Mouse (Mus musculus) gastrocnemius, postnatal 4 days (tissue): ENCODE data around the gene Nap1l5. TPM values are rescaled to one million over a fixed set of nuclear protein-coding genes. Genes with fewer than 3 reads are reported as not detected.

Experiments
- total RNA-seq, 2 experiments: library from RNA; stranded (reverse); gene quantifications; 2 replicates each; pipeline ENCODE4 v1.2.3; 2021

Gene Nap1l5
- total RNA-seq, 2 experiments from 2014 or later = 0.65 to 0.93 TPM

Other genes with a start within 250 kb of the Nap1l5 start
- 10 to 100 TPM; 86.1 to 87.8 TPM for gene Herc3, start 75.6 kb downstream of the Nap1l5 start, total RNA-seq
- gene Fam13a, start 117.5 kb upstream of the Nap1l5 start, total RNA-seq = 10 to 100 TPM; 11.9 to 13.2 TPM